Mouse (Mus musculus) right cerebral cortex, postnatal 36 days (tissue): ENCODE data around the gene Fbxl18.
"Not testable (repeated sequence)": the region's sequence is repeated elsewhere in the genome, so short reads cannot be mapped to it uniquely, and the experiment has no call there.

ENCODE experiments used
- DNase-seq, 2 experiments: peaks; one replicate each; pipeline ENCODE4 v3.0.0; 2022; ENCODE audit warnings: low spot score in 2 of 2, mixed read lengths in 1 of 2

The Fbxl18 gene

DNA sequence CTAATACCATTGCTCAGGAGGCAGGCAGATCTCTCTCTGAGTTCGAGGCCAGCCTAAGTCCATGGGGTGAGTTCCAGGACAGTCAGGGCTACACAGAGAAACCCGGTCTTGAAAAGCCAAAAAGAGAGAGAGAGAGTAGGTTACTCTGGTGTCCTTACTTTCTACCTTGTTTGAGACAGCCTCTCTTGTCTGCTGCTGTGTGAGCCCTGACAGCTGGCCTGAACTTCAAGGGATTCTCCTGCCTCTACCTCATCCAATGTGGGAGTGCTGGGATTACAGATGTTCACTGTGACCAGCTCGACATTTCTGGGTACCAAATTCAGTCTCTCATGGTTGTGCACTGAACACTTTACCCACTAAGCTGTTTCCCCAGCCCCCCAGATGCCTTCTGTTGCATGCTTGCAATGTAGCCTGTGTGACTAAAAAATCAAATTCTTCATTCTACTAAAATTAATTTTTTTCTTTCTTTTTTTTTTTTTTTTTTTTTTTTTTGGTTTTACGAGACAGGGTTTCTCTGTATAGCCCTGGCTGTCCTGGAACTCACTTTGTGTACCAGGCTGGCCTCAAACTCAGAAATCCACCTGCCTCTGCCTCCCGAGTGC is 4.8 kb upstream of the Fbxl18 start:
- DNase-seq = no peak

GRCm38 (mm10) chr5:142899057-142899601 is 3.9 kb upstream of the Fbxl18 start:
- peak; percentile 81 to 86 for DNase-seq

- no peak for DNase-seq
Measured at GRCm38 (mm10) chr5:142898316-142898715, 3.1 kb upstream of the Fbxl18 start.

DNA sequence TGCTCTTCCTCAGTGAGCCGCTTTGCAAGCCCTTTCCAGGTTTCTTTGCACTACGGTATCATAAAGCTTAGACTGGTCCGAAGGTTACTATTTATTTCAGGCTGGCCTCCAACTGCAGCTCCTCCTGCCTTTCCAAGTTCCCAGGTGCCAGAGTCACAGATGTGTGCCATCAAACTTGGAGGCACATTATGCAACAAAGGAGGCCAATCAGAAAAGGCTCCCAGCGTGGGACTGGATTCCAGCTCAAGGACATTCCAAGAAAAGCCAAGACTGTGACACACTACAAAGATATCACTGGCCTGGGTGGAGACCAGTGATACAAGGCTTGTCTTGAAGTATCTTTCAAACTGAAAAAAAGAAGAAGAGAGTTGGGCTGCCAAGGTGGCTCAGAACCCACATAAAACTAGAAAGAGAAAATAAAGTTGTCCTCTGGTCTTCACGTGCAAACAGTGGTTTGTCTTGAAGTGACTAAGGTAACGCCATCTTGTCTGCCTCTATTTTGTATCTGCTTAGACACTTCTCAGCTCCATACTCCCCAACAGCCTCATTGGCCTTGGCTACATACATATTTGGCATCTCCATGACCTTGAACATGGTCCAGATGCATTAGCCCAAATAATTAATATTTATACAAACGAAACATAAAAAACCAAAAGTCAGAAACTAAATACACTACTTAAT is 2.5 kb upstream of the Fbxl18 start:
- no peak for DNase-seq

DNA sequence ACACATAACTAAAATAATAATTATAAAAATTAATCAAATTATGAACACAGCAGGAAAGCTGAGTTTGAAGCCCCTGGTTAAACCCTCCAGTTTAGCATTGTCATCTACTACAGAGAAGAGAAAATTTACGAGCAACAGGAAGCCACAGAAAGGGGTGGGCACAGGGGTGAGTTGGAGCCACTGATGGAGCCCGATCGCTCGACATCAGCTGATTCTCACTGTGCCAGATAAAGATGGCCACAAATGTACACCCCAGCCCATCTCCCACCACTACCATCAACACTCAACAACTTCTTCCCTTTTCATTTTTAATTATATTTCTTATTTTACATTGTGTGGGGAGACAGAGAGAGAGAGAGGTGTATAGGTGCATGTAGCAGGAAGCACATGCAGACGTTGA is 1.5 kb upstream of the Fbxl18 start:
- DNase-seq = no peak

DNA sequence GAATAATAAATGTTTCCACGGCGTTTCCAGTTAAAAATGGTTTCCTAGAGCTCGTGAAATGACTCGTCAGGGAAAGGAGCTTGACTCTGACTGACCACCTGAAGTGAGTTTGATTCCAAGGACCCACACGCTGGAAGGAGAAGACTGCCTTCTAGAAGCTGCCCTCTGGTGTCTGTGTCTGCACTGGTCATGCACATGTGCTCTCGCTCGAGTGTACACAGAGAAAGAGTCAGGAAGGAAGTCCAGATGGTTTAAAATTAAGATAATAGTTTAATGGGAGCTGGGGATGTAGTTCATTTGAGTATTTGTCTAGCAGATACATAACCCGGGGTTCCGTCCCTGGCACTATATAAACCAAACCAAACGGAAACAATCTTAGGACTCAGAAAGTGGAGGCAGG is 971 bp upstream of the Fbxl18 start:
- DNase-seq = no peak

DNA sequence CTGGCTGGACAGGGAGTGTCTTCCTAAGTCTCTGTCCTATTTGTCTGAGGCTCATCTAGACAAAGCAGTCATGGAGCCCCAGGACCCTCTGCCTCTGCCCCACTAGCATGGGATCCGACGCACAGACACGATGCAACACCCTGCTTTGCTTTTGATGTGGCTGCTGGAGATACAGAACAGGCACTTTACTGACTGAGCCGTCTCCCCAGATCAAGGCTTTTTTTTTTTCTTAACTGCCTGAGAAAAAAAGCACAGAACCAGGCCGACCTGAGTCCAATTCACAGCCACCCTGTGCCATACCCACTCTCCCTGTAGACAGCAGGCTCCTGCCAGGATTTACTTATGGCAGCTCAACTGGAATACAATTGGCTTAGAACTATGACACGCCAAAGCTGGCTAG is 3.8 kb downstream of the Fbxl18 start:
- no peak for DNase-seq

DNA sequence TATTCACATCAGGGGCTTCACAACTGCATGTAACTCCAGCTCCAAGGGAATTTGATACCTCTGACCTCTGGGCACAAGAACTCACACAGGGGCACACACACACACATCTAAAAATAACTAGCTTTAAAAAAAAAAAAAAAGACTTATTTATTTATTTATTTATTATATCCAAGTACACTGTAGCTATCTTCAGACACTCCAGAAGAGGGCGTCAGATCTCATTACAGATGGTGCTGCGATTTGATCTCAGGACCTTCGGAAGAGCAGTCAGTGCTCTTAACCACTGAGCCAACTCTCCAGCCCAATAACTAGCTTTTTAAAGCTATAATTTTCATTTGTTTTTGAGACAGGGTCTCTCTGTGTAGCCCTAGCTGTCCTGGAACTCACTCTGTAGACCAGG is 7.7 kb downstream of the Fbxl18 start:
- DNase-seq = not testable (repeated sequence)

GRCm38 (mm10) chr5:142886761-142887160 is 8.5 kb downstream of the Fbxl18 start:
- no peak for DNase-seq

DNA sequence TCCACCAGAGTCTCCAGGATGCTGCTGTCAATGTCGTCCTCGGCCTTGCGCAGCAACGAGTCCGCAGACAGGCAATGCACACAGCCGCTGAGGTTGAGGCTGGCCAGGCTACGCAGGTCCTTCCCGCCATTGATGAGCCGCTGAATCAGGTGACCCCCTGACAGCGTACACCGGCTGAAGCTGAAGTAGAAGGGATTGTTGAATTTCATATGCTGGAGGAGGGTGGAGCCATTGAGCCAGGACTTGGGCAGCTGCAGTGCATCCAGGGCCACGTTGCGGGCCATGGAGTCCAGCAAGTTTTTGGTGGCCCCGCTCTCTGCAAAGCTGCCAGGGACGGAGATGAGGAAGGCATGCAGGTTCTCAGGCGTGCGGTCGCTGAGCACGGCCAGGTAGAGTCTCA is 9.0 kb downstream of the Fbxl18 start:
- no peak for DNase-seq

- DNase-seq = no peak
Measured at GRCm38 (mm10) chr5:142882471-142882870, 12.8 kb downstream of the Fbxl18 start.

GRCm38 (mm10) chr5:142881936-142882335 is 13.3 kb downstream of the Fbxl18 start:
- DNase-seq = no peak

GRCm38 (mm10) chr5:142880806-142881516 is 14.3 kb downstream of the Fbxl18 start:
- DNase-seq = no peak

GRCm38 (mm10) chr5:142880246-142880645 is 15.0 kb downstream of the Fbxl18 start:
- peak; percentile 73 to 81 for DNase-seq

- DNase-seq = peak; percentile 66 to 76
Measured at GRCm38 (mm10) chr5:142879318-142880175, 15.7 kb downstream of the Fbxl18 start.

DNA sequence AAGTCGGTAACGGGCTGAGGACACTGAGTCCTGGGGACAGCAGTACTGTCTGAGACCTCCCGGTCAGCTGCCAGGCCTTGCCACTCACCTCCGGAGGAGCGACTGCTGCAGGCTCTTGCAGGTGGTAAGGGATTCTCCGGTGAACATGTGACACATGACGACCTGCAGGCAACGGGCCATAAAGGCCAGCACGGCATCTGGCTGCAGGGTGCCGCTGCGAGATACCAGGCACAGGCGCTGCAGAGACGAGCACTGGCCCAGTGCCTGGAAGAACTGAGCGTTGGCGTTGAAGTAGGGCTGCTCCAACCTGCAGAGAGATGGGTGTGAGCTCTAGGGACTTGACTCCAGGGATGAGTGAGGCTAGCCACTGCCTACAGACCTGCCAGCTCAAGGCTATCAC is 16.7 kb downstream of the Fbxl18 start:
- DNase-seq = peak; percentile 67 to 74

DNA sequence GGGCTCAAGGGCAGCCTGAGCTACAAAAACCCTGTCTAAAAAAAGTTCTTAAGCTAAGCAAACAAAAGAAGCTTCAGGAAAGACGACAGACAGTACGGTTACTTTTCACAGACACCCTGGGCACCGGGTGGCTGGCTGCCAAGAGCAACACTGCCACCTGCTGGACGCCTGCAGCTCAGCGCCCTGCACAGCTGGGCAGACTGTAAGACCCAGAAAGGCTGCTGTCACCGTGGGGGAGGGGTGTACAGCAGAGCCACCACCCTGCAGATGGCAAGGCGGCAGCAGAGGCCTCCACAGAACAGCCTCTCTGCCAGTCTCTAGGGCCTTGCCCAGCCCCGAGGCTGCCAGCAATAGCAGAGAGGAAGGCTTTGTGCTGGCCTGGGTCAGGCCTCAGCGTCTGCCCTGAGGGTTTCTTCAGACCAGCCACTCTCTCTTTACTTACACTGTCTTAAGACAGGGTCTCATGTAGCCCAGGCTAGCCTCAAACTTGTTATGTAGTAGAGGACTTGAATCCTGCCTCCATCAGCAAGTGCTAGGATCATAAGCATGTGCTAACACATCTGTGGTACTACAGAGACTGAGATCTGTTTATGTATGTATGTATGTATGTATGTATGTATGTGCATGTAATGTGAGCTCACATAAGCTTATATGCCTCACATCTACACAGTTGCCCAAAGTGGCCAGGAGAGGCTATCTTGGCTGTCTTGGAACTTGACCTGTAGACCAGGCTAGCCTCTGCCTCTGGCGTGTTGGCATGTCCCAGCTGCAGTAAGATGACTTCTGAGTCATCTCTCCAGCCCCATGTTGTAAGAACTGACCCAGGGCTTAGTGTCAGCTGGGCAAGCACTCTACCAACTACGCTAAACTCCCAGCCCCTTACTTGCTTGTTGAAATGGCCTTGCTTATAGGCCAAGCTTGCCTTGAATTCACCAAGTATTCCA is 17.6 kb downstream of the Fbxl18 start:
- DNase-seq = peak; percentile 81 to 83

GRCm38 (mm10) chr5:142876896-142877295 is 18.3 kb downstream of the Fbxl18 start:
- DNase-seq = no peak

- DNase-seq = no peak
Measured at GRCm38 (mm10) chr5:142875513-142875905, 19.7 kb downstream of the Fbxl18 start.

DNA sequence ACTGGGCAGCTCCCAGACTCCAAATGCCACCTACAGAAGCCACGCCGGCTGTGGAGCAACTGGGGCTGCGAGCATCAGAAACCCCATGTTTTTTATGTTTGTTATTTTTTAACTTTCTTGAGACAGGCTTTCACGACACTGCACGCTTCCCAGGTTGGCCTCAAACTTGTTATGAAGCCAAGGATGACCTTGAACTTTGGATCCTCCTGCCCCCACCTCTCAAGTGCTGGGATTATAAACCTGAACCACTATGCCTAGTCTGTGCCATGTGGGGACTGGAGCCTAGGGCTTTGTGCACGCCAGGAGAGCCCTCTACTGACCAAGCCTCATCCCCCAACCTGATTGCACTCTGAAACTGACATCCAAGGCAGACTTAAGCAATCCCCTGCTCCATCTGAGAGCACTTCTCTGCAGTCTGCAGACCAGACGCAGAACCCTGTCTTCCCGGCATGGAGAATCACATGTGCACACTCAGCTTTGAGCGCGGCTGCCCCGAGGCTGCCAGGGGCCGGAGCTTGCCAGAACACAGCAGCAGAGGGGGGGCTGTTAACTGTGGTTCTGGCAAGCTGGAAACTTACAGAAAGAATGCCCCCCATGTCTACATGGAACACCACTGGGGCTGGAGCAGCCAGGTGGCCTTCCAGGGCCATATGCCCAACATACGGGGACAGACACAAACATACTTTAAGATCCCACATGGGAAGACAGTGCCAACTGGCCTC is 20.3 kb downstream of the Fbxl18 start:
- no peak for DNase-seq
